Comparison of ENCODE assay signal across 8 mouse cellular contexts in genomic region chr5:125339108-125339751, GRCm38 (mm10). TPM values are rescaled to one million over a fixed set of nuclear protein-coding genes. Genes with fewer than 3 reads are reported as not detected.
DNase-seq lines count a peak whose midpoint lies in the region; ATAC-seq lines count a peak whose summit lies in the region.

No protein-coding gene starts in this region.

- DNase-seq in ovary, adult 18-20 months (ENCODE audit: low spot score): peak; percentile 67
- no peak for DNase-seq in ovary, postnatal 10 days (ENCODE audit: low spot score)
- DNase-seq in embryo, embryonic 10.5 days (ENCODE audit: low spot score): peak; percentile 82
- DNase-seq in cerebellum, adult 18-20 months: no peak

- peak overlapping the region; percentile 83 for H3K9ac ChIP-seq in heart, embryonic 12.5 days
- peak overlapping the region; percentile 80 for H3K9ac ChIP-seq in kidney, embryonic 16.5 days (replicated peaks; ENCODE audit: low read length)
- H3K9ac ChIP-seq in lung, embryonic 15.5 days: peak overlapping the region; percentile 68
- H3K9ac ChIP-seq in neural tube, embryonic 14.5 days (replicated peaks; ENCODE audit: low read depth, low read length): no peak overlapping the region

- no peaks in the 10 kb centered on the region for H3K36me3 ChIP-seq in heart, embryonic 12.5 days
- no peaks in the 10 kb centered on the region for H3K36me3 ChIP-seq in kidney, embryonic 16.5 days (ENCODE audit: insufficient read depth, low read length)
- no peaks in the 10 kb centered on the region for H3K36me3 ChIP-seq in lung, embryonic 15.5 days
- no peaks in the 10 kb centered on the region for H3K36me3 ChIP-seq in neural tube, embryonic 14.5 days (ENCODE audit: control insufficient read depth, insufficient read depth, low read length)

- 6% methylated on average over 18 of the region's 18 CpGs for WGBS in heart, embryonic 12.5 days
- WGBS in kidney, embryonic 16.5 days: 6% methylated on average over 18 of the region's 18 CpGs
- WGBS in lung, embryonic 15.5 days: 3% methylated on average over 18 of the region's 18 CpGs
- WGBS in neural tube, embryonic 14.5 days: 4% methylated on average over 18 of the region's 18 CpGs

- no peaks in the 10 kb centered on the region for H3K9me3 ChIP-seq in heart, embryonic 12.5 days (replicated peaks)
- H3K9me3 ChIP-seq in kidney, embryonic 16.5 days (ENCODE audit: low read length): no peaks in the 10 kb centered on the region
- no peaks in the 10 kb centered on the region for H3K9me3 ChIP-seq in lung, embryonic 15.5 days
- no peaks in the 10 kb centered on the region for H3K9me3 ChIP-seq in neural tube, embryonic 14.5 days (ENCODE audit: control insufficient read depth, low read length)

- peaks cover 50% of the 10 kb centered on the region for H3K4me1 ChIP-seq in heart, embryonic 12.5 days (replicated peaks)
- peaks cover 29% of the 10 kb centered on the region for H3K4me1 ChIP-seq in kidney, embryonic 16.5 days (ENCODE audit: insufficient read depth, low read length)
- H3K4me1 ChIP-seq in lung, embryonic 15.5 days: peaks cover 24% of the 10 kb centered on the region
- H3K4me1 ChIP-seq in neural tube, embryonic 14.5 days (ENCODE audit: control insufficient read depth, insufficient read depth, low read length): no peaks in the 10 kb centered on the region; the same call in 1 of the 2 replicates

- no peak for ATAC-seq in heart, embryonic 12.5 days (ENCODE audit: insufficient number of reproducible peaks, low FRiP score)
- no peak; the same call in 1 of the 2 replicates for ATAC-seq in kidney, embryonic 16.5 days (ENCODE audit: low FRiP score, low TSS enrichment)
- peak; percentile 27; the same call in 1 of the 2 replicates for ATAC-seq in lung, embryonic 15.5 days (ENCODE audit: borderline replicate concordance, extremely low read depth, low FRiP score, low TSS enrichment)
- ATAC-seq in neural tube, embryonic 14.5 days (ENCODE audit: low read depth): no peak; the same call in 1 of the 2 replicates

- H3K27me3 ChIP-seq in heart, embryonic 12.5 days (replicated peaks): no peaks in the 10 kb centered on the region
- no peaks in the 10 kb centered on the region for H3K27me3 ChIP-seq in kidney, embryonic 16.5 days (ENCODE audit: insufficient read depth, low read length)
- H3K27me3 ChIP-seq in lung, embryonic 15.5 days: no peaks in the 10 kb centered on the region
- peaks cover 8% of the 10 kb centered on the region; the same call in 1 of the 2 replicates for H3K27me3 ChIP-seq in neural tube, embryonic 14.5 days (ENCODE audit: control insufficient read depth, insufficient read depth, low read length)

- peak overlapping the region; percentile 98 for H3K4me2 ChIP-seq in heart, embryonic 12.5 days
- peak overlapping the region; percentile 95 for H3K4me2 ChIP-seq in kidney, embryonic 16.5 days (replicated peaks; ENCODE audit: low read depth, low read length)
- peak overlapping the region; percentile 94 for H3K4me2 ChIP-seq in lung, embryonic 15.5 days
- peak overlapping the region; percentile 73 for H3K4me2 ChIP-seq in neural tube, embryonic 14.5 days (ENCODE audit: low read depth, low read length)

- peak overlapping the region; percentile 34 for H3K27ac ChIP-seq in heart, embryonic 12.5 days (ENCODE audit: poor library complexity, severe bottlenecking)
- H3K27ac ChIP-seq in kidney, embryonic 16.5 days (ENCODE audit: low read length): peak overlapping the region; percentile 65
- peak overlapping the region; percentile 56 for H3K27ac ChIP-seq in lung, embryonic 15.5 days
- no peak overlapping the region for H3K27ac ChIP-seq in neural tube, embryonic 14.5 days (ENCODE audit: low read depth, low read length)

- H3K4me3 ChIP-seq in heart, embryonic 12.5 days: peak overlapping the region; percentile 74
- H3K4me3 ChIP-seq in kidney, embryonic 16.5 days (ENCODE audit: low read length): peak overlapping the region; percentile 67
- H3K4me3 ChIP-seq in lung, embryonic 15.5 days: peak overlapping the region; percentile 71
- H3K4me3 ChIP-seq in neural tube, embryonic 14.5 days (ENCODE audit: low read depth, low read length): peak overlapping the region; percentile 64

RNA-seq across cellular contexts. Expression of gene Scarb1, which starts 1.7 kb away (rescaled TPM):
- polyA plus RNA-seq in heart, embryonic 12.5 days (2016; fragmentation: Nextera tagmentation; extraction: Ambion mirVana): 74.3 and 75.2 TPM in 2 replicates
- 91.8 and 103 TPM in 2 replicates for polyA plus RNA-seq in kidney, embryonic 16.5 days (2015; fragmentation: Nextera tagmentation; extraction: Ambion mirVana)
- polyA plus RNA-seq in lung, embryonic 15.5 days (2015; fragmentation: Nextera tagmentation; extraction: Ambion mirVana): 61.2 and 65.6 TPM in 2 replicates
- 33.7 and 36.9 TPM in 2 replicates for polyA plus RNA-seq in neural tube, embryonic 14.5 days (2014; fragmentation: Nextera tagmentation; extraction: Ambion mirVana)

RNA-seq across cellular contexts. Expression of gene Gm10382, which starts 49.9 kb away (rescaled TPM):
- 0.28 and 0.67 TPM in 2 replicates for polyA plus RNA-seq in heart, embryonic 12.5 days (2016; fragmentation: Nextera tagmentation; extraction: Ambion mirVana)
- 0.34 and 0.51 TPM in 2 replicates for polyA plus RNA-seq in kidney, embryonic 16.5 days (2015; fragmentation: Nextera tagmentation; extraction: Ambion mirVana)
- polyA plus RNA-seq in lung, embryonic 15.5 days (2015; fragmentation: Nextera tagmentation; extraction: Ambion mirVana): 0.56 and 0.73 TPM in 2 replicates
- polyA plus RNA-seq in neural tube, embryonic 14.5 days (2014; fragmentation: Nextera tagmentation; extraction: Ambion mirVana): 0.28 and 0.50 TPM in 2 replicates

RNA-seq across cellular contexts. Expression of gene Ubc, which starts 50.8 kb away (rescaled TPM):
- 840 and 852 TPM in 2 replicates for polyA plus RNA-seq in heart, embryonic 12.5 days (2016; fragmentation: Nextera tagmentation; extraction: Ambion mirVana)
- polyA plus RNA-seq in kidney, embryonic 16.5 days (2015; fragmentation: Nextera tagmentation; extraction: Ambion mirVana): 1,279 and 1,344 TPM in 2 replicates
- polyA plus RNA-seq in lung, embryonic 15.5 days (2015; fragmentation: Nextera tagmentation; extraction: Ambion mirVana): 1,173 and 1,218 TPM in 2 replicates
- 1,368 and 1,388 TPM in 2 replicates for polyA plus RNA-seq in neural tube, embryonic 14.5 days (2014; fragmentation: Nextera tagmentation; extraction: Ambion mirVana)

Comparison
In these comparisons a context has a peak if more than half of its experiments do, and no peak if none do; other contexts are left out.
1. DNase-seq: peak in ovary, adult 18-20 months (single experiment) and embryo, embryonic 10.5 days (single experiment); none in ovary, postnatal 10 days (single experiment) and cerebellum, adult 18-20 months (0 of 2).
2. Peak in every context shown above with its lines, with median percentiles within 50 percentile points of each other: H3K4me2 ChIP-seq and H3K4me3 ChIP-seq.